Mouse (Mus musculus): Measurements from ENCODE around the gene Nlrp10.

Nlrp10 gene

DNA sequence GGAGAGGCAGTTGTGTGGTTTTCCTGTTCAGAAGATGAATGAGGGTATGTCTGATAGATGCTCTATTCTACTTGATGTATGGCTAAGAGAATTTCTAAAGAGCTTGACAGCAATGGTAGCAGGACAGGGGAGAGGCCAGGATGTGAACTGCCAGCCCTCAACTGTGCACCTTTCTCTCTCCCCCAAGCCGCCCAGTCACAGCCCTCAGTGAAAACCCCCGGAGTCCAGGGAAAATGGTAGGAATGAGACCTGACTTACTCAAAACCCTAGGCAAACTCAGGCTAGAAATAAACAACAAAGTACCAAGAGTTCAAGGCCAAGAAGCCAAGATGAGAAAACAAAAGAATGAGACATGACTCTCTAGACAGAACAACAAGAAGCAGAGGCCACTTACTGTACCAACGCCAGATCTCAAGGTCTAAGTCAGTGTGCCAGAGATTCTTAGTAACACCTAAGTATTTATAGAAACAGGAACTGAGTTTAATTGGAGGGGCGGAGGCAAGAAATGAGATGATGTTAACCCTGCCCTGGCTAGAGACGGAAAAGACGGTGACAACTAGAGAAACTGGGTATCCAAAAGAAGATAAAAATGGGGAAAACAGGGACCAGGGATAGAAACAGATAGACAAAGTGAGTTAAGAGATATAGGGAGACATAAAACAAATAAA lies at the start of gene Nlrp10:
Nlrp10 (minus strand) TSS at position 453 of the 668 bp plus-strand sequence.
- ChIA-PET CTCF (no interaction called here), POLR2A (interaction anchor here in 2 of 4 experiments (0.7 to 1.0 kb wide), 3 partner anchors 19 to 114 kb away, joined by 3 to 4 read pairs (median 3); no protein-coding TSS in a partner anchor)

GRCm38 (mm10) chr7:108972273-108972672 lies 42.3 kb upstream of the Nlrp10 start:
- ChIA-PET CTCF (interaction anchor here in 1 of 4 experiments (0.6 to 0.8 kb wide), 2 partner anchors 50 to 1269 kb away, joined by 3 to 5 read pairs; no protein-coding TSS in a partner anchor), POLR2A (interaction anchor here in 2 of 4 experiments (0.6 to 1.3 kb wide), 4 partner anchors 24 to 211 kb away, joined by 3 read pairs; no protein-coding TSS in a partner anchor)

DNA sequence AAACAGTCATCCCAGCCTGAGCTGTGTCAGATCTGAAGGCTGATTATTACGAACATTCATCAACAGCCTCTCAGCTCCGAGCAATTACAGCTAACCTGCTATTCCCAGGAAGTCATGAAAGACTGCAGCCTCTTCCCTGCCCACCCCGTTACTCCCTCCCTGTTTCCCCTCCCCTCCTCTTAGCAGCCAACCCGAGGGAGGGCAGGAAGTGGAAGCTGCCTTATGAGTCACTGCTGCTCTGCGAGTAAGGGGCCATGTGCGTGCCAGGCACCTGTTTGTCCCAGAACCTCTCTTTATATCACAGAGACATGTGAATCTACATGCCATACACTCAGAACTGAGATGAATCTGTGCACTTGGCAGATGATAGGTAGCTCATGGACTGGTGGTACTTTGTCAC lies 38.2 kb upstream of the Nlrp10 start:
- ChIA-PET POLR2A (interaction anchor here in 2 of 4 experiments (0.6 to 1.2 kb wide), 2 partner anchors 20 to 58 kb away, joined by 3 to 4 read pairs; no protein-coding TSS in a partner anchor), CTCF (interaction anchor here in 2 of 4 experiments (1.1 to 3.4 kb wide), 6 partner anchors 8 to 54 kb away, joined by 3 to 34 read pairs (median 13); no protein-coding TSS in a partner anchor)

- POLR2A ChIA-PET = interaction anchor here in 2 of 4 experiments (1.0 to 1.3 kb wide), 7 partner anchors 25 to 60 kb away, joined by 3 read pairs; no protein-coding TSS in a partner anchor
- CTCF ChIA-PET = interaction anchor here (0.5 to 3.4 kb wide), 40 partner anchors 8 to 826 kb away, joined by 3 to 34 read pairs (median 4); no protein-coding TSS in a partner anchor
Observed at GRCm38 (mm10) chr7:108966742-108967362, 36.9 kb upstream of the Nlrp10 start.

DNA sequence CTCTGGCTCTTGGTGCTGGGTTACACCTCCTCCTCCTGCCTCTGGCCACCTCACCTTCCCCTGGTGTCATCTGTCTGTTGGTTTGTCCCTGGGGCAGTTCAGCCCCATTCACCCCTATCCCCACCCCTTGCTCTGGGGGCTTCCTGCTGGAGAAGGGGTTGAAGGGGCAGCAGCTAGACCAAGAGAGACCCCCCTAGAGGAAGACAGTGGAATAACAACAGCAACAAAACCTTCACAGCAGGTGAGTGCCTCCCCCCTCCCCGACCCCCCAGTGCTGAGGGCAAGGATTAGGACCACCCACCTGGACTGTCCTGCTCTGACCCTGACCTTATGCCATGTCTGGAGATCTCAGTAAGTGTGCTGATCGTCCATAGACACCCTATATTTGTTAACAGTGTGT lies 36.0 kb upstream of the Nlrp10 start:
- CTCF ChIA-PET = interaction anchor here in 2 of 4 experiments (0.6 to 3.4 kb wide), 7 partner anchors 9 to 56 kb away, joined by 3 to 34 read pairs (median 3); no protein-coding TSS in a partner anchor
- POLR2A ChIA-PET = interaction anchor here in 2 of 4 experiments (0.8 to 1.3 kb wide), 4 partner anchors 24 to 55 kb away, joined by 3 read pairs; no protein-coding TSS in a partner anchor

- ChIA-PET POLR2A (interaction anchor here in 1 of 4 experiments (1.5 kb wide), 1 partner anchor 12 kb away, joined by 6 read pairs; no protein-coding TSS in a partner anchor), CTCF (interaction anchor here in 2 of 4 experiments (2.1 to 2.3 kb wide), 2 partner anchors 9 to 10 kb away, joined by 6 to 11 read pairs; no protein-coding TSS in a partner anchor)
Observed at GRCm38 (mm10) chr7:108957734-108958133, 27.8 kb upstream of the Nlrp10 start.

GRCm38 (mm10) chr7:108954185-108954584 lies 24.2 kb upstream of the Nlrp10 start:
- ChIA-PET POLR2A (no interaction called here), CTCF (interaction anchor here in 3 of 4 experiments (0.6 to 3.3 kb wide), 11 partner anchors 10 to 1028 kb away, joined by 3 to 18 read pairs (median 3); no protein-coding TSS in a partner anchor)

DNA sequence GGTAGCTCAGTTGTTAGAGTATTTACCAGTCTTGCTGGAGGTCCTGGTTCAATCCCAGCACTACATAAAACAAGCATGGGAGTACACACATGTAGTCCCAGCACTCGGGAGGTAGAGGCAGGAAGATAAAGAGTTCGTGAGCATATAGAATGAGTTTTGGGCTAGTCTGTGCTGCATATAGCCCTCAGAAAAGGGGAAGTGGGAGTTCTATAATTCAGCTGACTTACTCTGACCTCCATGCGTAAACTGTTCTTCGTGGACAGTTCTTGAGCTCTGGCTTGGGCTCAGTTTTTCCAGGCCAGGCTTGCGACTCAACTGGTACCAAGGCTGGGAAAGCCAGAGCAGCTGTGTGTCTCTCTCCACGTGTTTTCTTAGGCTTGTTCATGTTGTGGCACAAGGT lies 22.8 kb upstream of the Nlrp10 start:
- ChIA-PET POLR2A (no interaction called here), CTCF (interaction anchor here (0.9 to 3.3 kb wide), 7 partner anchors 9 to 68 kb away, joined by 3 to 18 read pairs (median 5); no protein-coding TSS in a partner anchor)

GRCm38 (mm10) chr7:108950762-108951331 lies 20.9 kb upstream of the Nlrp10 start:
- ChIA-PET POLR2A (interaction anchor here in 1 of 4 experiments (0.8 to 1.1 kb wide), 2 partner anchors 11 to 71 kb away, joined by 4 read pairs; no protein-coding TSS in a partner anchor), CTCF (no interaction called here)

DNA sequence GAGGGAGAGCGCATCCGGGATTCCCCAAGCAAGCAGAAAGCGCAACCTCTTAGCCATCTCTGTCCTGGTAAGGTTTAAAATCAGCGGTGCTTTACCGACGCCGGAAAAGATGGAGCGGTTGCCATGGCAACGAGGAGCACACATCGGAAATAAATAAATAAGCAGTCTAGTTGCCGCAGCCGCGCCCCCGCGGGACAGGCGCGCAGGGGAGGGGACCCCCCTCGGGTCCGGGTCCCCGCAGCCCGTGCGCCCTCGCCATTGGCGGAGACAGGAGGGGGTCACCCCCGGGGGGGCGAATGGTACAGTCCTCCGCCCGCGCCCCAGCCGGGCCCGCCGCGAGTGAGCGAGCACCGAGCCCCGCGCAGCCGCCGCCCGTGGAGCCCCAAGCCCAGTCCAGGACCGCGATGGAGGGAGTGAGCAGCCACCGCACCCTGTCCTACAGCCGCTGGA lies 20.4 kb upstream of the Nlrp10 start, which contains the start of gene Tub:
Tub (plus strand) TSS at position 27 of the 450 bp plus-strand sequence.
- CTCF ChIA-PET = no interaction called here
- POLR2A ChIA-PET = interaction anchor here in 1 of 4 experiments (0.8 to 1.1 kb wide), 2 partner anchors 10 to 71 kb away, joined by 4 read pairs; no protein-coding TSS in a partner anchor

DNA sequence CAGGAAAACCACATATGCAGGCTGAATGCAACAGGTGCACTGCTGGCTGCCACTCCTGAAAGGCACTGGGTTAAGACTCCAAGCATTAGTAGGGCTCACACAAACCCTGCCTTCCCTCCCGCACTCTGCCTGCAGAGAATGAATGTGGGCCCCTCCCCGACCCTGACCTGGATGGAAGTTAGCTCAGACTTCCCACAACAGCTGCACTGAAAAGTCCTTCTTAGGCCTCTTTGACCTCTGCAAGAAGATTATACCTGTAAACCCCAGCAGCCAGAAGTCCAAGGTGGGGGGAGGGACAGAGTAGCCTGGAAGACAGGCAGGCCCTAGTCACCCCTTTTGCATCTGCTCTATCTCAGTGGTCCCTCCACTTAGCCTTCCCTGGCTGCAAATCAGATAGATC lies 19.3 kb upstream of the Nlrp10 start:
- ChIA-PET POLR2A (interaction anchor here in 1 of 4 experiments (0.9 to 4.8 kb wide), 6 partner anchors 12 to 570 kb away, joined by 3 to 47 read pairs (median 4); partner anchors contain the start of genes Eif3f, Nlrp10, Ric3 and Rpl27a), CTCF (no interaction called here)

GRCm38 (mm10) chr7:108948611-108949010 lies 18.6 kb upstream of the Nlrp10 start:
- POLR2A ChIA-PET = interaction anchor here in 2 of 4 experiments (0.6 to 4.8 kb wide), 8 partner anchors 12 to 571 kb away, joined by 3 to 47 read pairs (median 3); partner anchors contain the start of genes Eif3f (in 1 of the 2), Nlrp10 (in 1 of the 2) and Rpl27a (in 1 of the 2)
- CTCF ChIA-PET = interaction anchor here in 3 of 4 experiments (0.6 to 0.7 kb wide), 3 partner anchors 22 to 1795 kb away, joined by 3 to 11 read pairs (median 4); no protein-coding TSS in a partner anchor

DNA sequence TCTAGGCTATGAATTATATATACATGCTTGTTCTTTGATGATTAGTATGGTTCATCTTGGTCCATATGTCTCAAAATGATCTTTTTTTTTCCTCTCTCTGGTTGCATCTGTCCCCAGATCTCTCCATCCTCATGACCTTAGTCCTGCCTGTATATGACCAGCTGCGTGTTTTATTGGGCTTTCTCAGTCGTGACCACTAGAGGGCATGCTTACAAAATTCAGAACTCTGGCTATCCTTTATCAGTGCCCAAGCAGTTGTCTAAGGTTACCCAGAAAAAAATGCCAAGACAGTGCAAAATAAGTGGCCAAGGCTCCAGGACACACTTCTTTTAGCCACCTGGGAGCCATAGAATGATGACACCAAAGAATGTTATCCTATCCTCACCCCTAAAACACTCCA lies 14.0 kb upstream of the Nlrp10 start:
- CTCF ChIA-PET = interaction anchor here (0.6 to 1.4 kb wide), 20 partner anchors 8 to 1299 kb away, joined by 3 to 8 read pairs (median 4); partner anchors contain the start of gene Eif3f (in 1 of the 4)
- POLR2A ChIA-PET = interaction anchor here in 3 of 4 experiments (0.6 to 1.3 kb wide), 5 partner anchors 9 to 575 kb away, joined by 3 to 9 read pairs (median 5); partner anchors contain the start of genes Eif3f (in 2 of the 3) and Rpl27a (in 1 of the 3)

- ChIA-PET POLR2A (interaction anchor here in 1 of 4 experiments (0.5 to 0.9 kb wide), 2 partner anchors 84 to 150 kb away, joined by 3 to 4 read pairs; no protein-coding TSS in a partner anchor), CTCF (no interaction called here)
Observed at GRCm38 (mm10) chr7:108941466-108941865, 11.5 kb upstream of the Nlrp10 start.

GRCm38 (mm10) chr7:108936591-108936990 lies 6.6 kb upstream of the Nlrp10 start:
- ChIA-PET POLR2A (interaction anchor here in 2 of 4 experiments (2.2 to 5.9 kb wide), 2 partner anchors 7 to 11 kb away, joined by 6 to 47 read pairs; no protein-coding TSS in a partner anchor), CTCF (interaction anchor here in 1 of 4 experiments (1.1 to 1.6 kb wide), 2 partner anchors 7 to 11 kb away, joined by 3 to 6 read pairs; no protein-coding TSS in a partner anchor)

- POLR2A ChIA-PET = interaction anchor here (0.7 to 5.9 kb wide), 17 partner anchors 9 to 583 kb away, joined by 3 to 47 read pairs (median 4); partner anchors contain the start of gene Rpl27a (in 1 of the 4)
- CTCF ChIA-PET = interaction anchor here in 2 of 4 experiments (1.1 to 1.6 kb wide), 2 partner anchors 9 kb away, joined by 3 to 6 read pairs (median 3); no protein-coding TSS in a partner anchor
Observed at GRCm38 (mm10) chr7:108935411-108935810, 5.4 kb upstream of the Nlrp10 start.

GRCm38 (mm10) chr7:108934836-108935235 lies 4.9 kb upstream of the Nlrp10 start:
- ChIA-PET POLR2A (interaction anchor here (0.7 to 5.9 kb wide), 17 partner anchors 9 to 584 kb away, joined by 3 to 47 read pairs (median 4); partner anchors contain the start of gene Rpl27a (in 1 of the 4)), CTCF (interaction anchor here in 2 of 4 experiments (0.5 to 1.6 kb wide), 2 partner anchors 9 to 684 kb away, joined by 3 to 6 read pairs (median 4); no protein-coding TSS in a partner anchor)

Measured in embryonic stem cell, embryonic (primary cell).